Mouse (Mus musculus): ENCODE results near the gene Lat. TPM values are rescaled to one million over a fixed set of nuclear protein-coding genes. Genes with fewer than 3 reads are reported as not detected.

The Lat gene
- total RNA-seq, 1 experiment from 2014 or later: 1.0 TPM

- no peak for DNase-seq
Measured at GRCm38 (mm10) chr7:126367636-126368035, 1.7 kb downstream of the Lat start.

- no peak for DNase-seq
Measured at GRCm38 (mm10) chr7:126363038-126363437, 6.3 kb downstream of the Lat start.

- no peak for DNase-seq
Measured at GRCm38 (mm10) chr7:126359049-126359448, 10.3 kb downstream of the Lat start.

DNA sequence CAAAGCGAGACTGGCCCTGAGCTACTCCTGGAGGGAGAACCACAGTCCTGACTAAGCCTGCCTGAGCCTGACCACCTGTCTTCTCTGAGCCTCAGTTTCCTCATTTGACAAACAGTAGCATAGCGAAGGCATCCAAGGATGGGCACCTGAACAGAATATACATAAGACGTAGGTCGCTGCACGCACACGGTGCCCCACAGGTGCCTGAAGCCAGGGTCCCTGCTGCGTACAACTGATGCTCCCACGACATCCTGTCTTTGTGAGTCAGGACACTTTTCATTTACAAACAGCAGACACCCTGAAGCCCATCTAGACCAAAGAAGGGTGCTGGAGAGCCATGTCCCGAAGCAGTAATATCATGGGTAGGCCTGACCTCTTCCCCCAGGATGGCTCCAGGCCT lies 11.0 kb downstream of the Lat start:
- DNase-seq: no peak

- DNase-seq: no peak
Measured at GRCm38 (mm10) chr7:126357838-126358237, 11.5 kb downstream of the Lat start.

DNA sequence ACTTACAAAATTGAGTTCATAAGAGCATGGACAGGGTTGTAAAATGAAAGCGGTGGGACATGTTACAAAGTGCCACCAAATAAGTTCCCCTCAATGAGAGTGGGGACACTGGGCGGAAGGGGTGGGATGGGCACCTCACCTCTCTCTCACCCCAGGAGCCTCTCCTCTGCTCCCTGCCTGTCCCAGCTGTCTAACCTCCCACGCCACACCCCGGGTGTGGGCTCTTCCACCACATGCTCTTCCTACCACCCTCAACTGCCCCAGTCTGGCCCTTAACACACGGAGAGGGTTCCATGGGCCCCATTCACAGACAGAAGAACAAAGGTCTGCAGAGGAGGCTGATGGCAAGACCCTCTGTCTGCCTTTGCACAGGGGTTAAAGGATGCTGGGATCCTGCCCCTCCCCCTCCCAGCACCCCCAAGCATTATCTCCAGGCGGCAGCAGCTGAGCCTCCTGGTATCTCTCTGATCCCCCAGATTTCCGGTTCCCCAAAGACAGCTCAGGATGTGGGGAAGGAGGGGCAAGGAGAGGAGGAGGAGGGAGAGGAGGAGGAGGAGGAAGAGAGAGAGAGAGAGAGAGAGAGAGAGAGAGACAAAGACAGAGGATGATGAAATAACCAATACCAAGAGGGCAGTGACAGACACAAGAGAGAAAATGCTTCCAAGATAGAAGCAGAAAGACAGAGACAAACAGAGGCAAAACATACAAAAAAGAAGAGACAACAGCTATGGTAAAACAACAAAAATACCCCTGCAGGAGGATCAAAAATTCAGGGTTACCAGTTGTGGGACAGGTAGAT lies 12.4 kb downstream of the Lat start:
- no peak for DNase-seq

DNA sequence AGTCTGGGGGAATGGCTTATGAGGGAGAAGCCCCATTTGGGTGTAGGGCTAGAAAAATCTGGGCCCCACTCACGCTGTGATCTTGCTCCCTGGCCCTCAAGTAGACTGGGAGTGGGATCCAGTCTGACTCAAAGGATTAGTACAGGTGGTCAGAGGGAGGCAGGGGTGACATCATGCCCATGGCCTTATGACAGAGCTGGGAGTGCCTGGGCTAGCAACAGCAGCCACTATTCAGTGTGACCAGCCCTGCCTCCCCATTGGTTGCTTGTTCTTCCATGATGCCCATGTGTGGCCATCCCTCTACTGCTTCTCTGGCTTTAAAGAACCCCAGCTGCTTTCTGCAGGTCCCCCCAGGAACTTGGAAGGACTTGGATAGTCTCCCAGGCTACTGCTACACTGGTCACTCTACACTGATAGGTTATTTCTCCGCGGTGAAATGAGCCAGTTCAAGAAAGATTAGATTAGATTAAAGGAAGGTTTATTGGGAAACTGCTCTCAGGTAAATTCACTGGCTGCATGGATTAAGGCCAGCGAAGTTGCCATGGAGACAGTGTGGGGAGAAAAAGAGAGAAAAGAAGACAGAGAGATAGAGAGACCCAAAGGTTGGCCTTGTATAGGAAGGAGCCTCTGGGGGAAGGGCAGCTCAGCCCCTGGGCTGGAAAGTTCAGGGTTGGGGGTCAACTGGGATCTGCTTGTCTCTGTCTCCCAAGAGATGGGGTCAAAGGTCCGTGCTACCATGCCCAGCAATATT lies 13.3 kb downstream of the Lat start:
- DNase-seq: no peak

GRCm38 (mm10) chr7:126354738-126355614 lies 14.4 kb downstream of the Lat start:
- DNase-seq: no peak

DNA sequence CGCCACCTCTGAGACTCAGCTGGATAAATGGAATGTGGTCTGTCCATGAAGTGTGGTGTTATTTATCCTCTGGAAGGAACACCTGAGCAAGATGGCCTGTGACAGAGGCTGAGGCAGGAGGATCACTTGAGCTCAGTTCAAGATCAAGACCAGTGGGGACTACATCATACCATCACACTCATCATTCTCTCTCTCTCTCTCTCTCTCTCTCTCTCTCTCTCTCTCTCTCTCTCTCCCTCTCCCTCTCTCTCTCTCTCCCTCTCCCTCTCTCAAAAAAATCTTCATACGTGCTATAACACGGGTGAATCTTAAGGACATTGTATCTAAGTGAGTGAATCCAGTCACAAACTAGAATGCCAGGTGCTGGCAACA lies 15.4 kb downstream of the Lat start:
- DNase-seq: no peak

DNA sequence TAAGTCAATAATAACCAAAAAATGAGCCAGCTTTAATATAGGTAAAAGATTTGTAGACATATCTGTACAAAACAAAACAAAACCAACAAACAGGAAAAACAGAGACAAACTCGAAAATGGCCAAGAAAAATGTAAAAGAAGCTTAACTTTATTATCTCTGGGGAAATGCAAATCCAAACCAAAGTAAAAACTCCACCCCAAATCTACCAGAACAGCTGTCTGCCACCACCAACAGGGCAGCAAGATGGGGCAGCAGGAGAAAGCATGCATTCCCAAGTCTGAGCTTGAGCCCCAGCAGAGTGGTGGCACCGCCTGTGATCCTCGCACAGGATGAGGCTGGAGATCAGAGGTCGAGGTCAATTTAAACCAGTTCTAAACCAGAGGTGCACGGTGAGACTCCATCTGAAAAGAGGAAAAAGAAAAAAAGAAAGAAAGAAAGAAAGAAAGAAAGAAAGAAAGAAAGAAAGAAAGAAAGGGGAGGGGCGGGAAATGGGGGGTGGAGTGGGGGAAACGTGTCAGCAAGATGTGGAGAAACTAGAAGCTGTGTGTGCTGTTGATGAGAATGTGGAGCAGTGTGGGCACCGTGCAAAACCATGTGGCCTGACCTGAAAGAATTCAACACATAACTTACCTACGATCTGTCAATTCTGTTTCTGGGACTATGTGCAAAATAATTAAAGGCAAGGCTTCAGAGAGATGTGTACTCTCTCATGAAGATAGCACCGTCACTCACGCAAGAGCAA lies 15.9 kb downstream of the Lat start:
- no peak for DNase-seq

DNA sequence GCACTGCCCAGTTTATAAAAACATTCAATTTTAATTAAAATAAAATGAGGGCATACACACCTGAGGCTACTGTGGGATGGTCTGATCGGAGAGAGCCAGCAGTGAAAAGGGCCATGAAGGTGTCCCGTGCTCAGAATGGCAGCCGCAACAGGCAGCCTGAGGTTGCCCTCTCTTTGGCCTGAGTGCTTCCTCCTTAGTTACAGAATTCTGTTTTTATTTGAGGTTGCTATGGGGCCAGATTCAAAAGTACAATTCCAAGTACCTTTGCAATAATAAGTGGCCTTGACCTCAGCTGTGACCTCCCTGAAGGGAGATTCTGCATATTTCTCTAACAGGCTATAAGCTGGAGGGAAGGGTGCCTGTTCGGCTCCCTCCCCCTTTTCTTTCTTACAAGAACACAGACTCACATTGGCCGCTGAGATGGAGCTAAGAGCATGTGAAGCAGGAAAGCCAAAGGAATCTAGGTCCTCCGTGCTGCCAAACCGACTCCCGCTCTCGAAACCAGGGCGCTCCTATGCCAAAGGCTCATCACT lies 17.9 kb downstream of the Lat start:
- no peak for DNase-seq

DNA sequence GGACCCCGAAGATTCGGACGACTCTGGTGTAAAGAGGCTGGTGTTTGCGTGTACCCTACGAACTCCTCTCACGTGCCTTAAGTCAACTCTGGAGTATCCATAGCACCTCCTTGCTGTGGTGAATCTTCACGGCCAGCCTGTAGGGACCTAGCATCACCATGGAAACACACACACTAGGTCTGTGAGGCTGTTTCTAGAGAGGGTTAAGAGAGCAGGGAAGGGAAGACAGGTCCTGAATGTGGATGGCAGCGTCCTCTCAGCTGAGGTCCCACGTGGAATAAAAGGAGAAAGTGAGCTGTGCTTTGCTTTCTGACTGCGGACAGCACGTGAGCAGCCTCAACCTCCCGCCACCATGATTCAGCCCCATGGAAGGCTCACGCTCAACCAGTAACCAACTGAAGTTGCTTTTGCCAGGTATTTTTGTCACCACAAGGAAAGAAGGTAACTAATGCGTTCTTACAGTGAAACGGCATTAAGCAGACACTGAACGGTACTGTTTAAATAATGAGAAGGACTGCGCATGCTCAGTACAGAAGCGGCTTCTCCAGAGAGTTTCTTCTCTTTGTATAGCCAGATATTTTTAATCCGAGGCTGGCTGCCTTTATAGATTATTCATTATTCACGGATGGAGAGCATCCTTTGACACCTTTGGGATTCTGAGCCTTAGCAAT lies 18.5 kb downstream of the Lat start:
- DNase-seq: no peak

GRCm38 (mm10) chr7:126348293-126348692 lies 21.1 kb downstream of the Lat start:
- DNase-seq: no peak

GRCm38 (mm10) chr7:126347098-126347497 lies 22.3 kb downstream of the Lat start:
- DNase-seq: no peak

GRCm38 (mm10) chr7:126345969-126346368 lies 23.4 kb downstream of the Lat start:
- no peak for DNase-seq

DNA sequence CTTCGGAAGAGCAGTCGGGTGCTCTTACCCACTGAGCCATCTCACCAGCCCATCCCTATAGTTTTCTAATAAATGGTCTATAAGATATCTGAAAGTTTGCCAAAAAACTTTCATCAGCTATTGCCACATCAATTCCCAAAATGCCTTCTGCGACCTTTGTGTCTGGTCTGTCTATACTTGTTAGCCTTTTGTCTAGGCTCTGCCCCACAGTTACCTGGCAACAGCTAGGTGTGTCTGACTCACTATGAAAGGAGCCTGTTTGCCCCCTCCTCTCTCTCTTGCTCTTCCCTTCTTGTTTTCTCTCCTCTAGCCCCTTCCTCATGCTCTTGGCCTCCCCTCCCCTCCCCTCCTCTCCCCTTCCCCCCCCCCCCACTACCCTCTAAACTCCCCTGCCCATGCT lies 23.8 kb downstream of the Lat start:
- no peak for DNase-seq

- DNase-seq: no peak
Measured at GRCm38 (mm10) chr7:126340896-126341295, 28.5 kb downstream of the Lat start.

- DNase-seq: no peak
Measured at GRCm38 (mm10) chr7:126340206-126340618, 29.2 kb downstream of the Lat start.

- no peak for DNase-seq
Measured at GRCm38 (mm10) chr7:126339521-126339971, 29.8 kb downstream of the Lat start.

DNA sequence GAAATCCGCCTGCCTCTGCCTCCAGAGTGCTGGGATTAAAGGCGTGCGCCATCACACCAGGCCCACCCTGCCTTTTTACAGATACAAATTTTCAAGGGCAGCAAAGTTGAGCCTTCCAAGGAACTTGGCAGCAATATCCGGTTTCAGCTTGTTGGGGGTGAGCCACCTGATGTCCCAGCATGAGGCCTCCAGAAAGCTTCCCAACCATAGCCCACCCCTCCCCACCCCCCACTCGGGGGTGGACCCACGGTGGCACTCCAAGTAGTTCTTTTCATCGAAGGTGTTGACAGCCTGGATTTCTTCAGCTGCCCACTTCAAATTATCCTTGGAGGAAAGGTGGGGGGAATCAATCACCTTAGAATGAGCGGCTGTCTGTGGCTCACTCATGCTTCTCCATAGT lies 30.5 kb downstream of the Lat start:
- DNase-seq: no peak

DNA sequence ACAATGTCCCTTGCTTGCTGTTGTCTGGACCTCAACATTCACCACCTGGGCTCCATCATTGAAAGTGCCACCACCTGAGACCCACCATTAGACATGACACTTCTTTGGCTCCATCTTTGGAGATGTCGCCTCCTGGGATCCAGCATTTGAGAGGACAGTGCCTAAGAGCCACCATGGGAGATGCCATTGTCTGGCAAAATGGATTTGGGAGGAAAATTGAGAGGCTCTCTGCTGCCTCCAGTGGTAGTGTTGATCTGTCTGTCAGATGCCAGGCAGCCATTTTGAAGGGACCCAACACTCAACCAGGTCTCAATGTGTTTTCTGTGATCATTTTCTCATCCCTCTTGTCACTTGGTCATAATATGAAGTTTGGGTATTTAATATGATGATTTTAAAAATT lies 33.8 kb downstream of the Lat start:
- DNase-seq: no peak
